Mouse (Mus musculus): ENCODE measurements around the gene Slc17a1. TPM values are rescaled to one million over a fixed set of nuclear protein-coding genes. Genes with fewer than 3 reads are reported as not detected.

Gene Slc17a1
- total and polyA plus RNA-seq, 2 experiments from 2014 or later: not detected

GRCm38 (mm10) chr13:23867000-23867399 lies 550 bp upstream of the Slc17a1 start:
- Histone ChIP-seq H3K9me3 (ENCODE audit: low read length) (no peaks in the 10 kb centered on the region), H3K27me3 (ENCODE audit: insufficient read depth, low read length) (no peaks in the 10 kb centered on the region), H3K4me3 (ENCODE audit: low read length) (no peak overlapping the region), H3K4me2 (ENCODE audit: low read depth, low read length) (no peak overlapping the region), H3K4me1 (ENCODE audit: insufficient read depth, low read length) (no peaks in the 10 kb centered on the region), H3K9ac (replicated peaks; ENCODE audit: low read length) (no peak overlapping the region), H3K36me3 (ENCODE audit: insufficient read depth, low read length) (no peaks in the 10 kb centered on the region), H3K27ac (no peak overlapping the region)
- DNase-seq (ENCODE audit: low spot score) (no peak), ATAC-seq (no peak)
- 78% methylated on average over 6 of the region's 6 CpGs for WGBS
- TF ChIP-seq CTCF (IDR thresholded peaks at IDR 0.05; ENCODE audit: low read depth): no peak

DNA sequence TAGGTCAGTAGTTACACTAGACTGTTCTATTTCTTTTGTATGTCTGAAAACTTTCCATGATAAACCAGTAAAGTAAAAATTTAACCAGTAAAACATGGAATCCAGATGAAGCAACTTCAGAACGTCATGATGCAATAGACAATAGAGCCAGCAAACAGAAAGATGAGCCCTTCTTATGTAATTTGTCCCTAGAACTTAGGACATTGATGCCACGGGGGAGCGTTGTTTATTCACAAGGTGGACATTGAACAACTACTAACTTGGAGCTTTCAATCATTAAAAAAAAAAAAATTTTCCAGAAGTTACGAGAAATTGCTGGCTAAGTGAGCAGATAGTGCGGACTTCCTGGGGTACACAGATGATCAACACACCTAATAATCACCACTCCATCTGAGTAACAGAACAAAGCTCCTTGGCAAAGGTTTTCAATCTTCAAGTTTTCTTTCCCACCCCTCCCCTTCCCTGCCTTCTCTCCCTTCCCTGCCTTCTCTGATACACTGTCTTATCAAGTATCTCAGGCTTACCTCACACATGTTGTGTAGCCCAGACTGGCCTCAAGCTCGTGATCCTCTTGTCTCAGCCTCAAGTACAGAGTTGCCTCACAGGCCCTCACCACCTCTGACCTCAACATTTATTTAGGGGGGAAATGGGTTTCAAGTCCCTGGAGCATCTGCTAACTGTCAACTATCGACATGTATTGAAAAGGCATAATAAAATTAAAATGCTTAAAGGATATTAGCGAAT lies 1.4 kb downstream of the Slc17a1 start:
- WGBS: 88% methylated on average over 8 of the region's 8 CpGs
- no peaks in the 10 kb centered on the region for H3K4me1 ChIP-seq (ENCODE audit: insufficient read depth, low read length)
- ATAC-seq: no peak
- no peak overlapping the region for H3K9ac ChIP-seq (replicated peaks; ENCODE audit: low read length)
- no peak overlapping the region for H3K27ac ChIP-seq
- TF ChIP-seq CTCF (IDR thresholded peaks at IDR 0.05; ENCODE audit: low read depth): no peak
- no peak for DNase-seq (ENCODE audit: low spot score)
- no peaks in the 10 kb centered on the region for H3K9me3 ChIP-seq (ENCODE audit: low read length)
- no peak overlapping the region for H3K4me3 ChIP-seq (ENCODE audit: low read length)
- no peak overlapping the region for H3K4me2 ChIP-seq (ENCODE audit: low read depth, low read length)
- H3K27me3 ChIP-seq (ENCODE audit: insufficient read depth, low read length): no peaks in the 10 kb centered on the region
- H3K36me3 ChIP-seq (ENCODE audit: insufficient read depth, low read length): no peaks in the 10 kb centered on the region

- WGBS: 78% methylated on average over 3 of the region's 3 CpGs
Measured at GRCm38 (mm10) chr13:23869996-23870395, 2.4 kb downstream of the Slc17a1 start.

GRCm38 (mm10) chr13:23873141-23873540 lies 5.6 kb downstream of the Slc17a1 start:
- Histone ChIP-seq H3K27ac (no peak overlapping the region), H3K4me3 (ENCODE audit: low read length) (no peak overlapping the region), H3K36me3 (ENCODE audit: insufficient read depth, low read length) (no peaks in the 10 kb centered on the region), H3K4me2 (ENCODE audit: low read depth, low read length) (no peak overlapping the region), H3K9ac (replicated peaks; ENCODE audit: low read length) (no peak overlapping the region), H3K9me3 (ENCODE audit: low read length) (no peaks in the 10 kb centered on the region), H3K4me1 (ENCODE audit: insufficient read depth, low read length) (no peaks in the 10 kb centered on the region), H3K27me3 (ENCODE audit: insufficient read depth, low read length) (no peaks in the 10 kb centered on the region)
- 88% methylated on average over 5 of the region's 5 CpGs for WGBS
- TF ChIP-seq CTCF (IDR thresholded peaks at IDR 0.05; ENCODE audit: low read depth): no peak
- ATAC-seq (no peak), DNase-seq (ENCODE audit: low spot score) (no peak)

More at GRCm38 (mm10) chr13:23869996-23870395, 2.4 kb downstream of the Slc17a1 start:
- no peaks in the 10 kb centered on the region for H3K27me3 ChIP-seq (ENCODE audit: insufficient read depth, low read length)
- H3K36me3 ChIP-seq (ENCODE audit: insufficient read depth, low read length): no peaks in the 10 kb centered on the region
- H3K4me2 ChIP-seq (ENCODE audit: low read depth, low read length): no peak overlapping the region
- ATAC-seq (no peak), DNase-seq (ENCODE audit: low spot score) (no peak)
- no peaks in the 10 kb centered on the region for H3K9me3 ChIP-seq (ENCODE audit: low read length)
- TF ChIP-seq CTCF (IDR thresholded peaks at IDR 0.05; ENCODE audit: low read depth): no peak
- no peak overlapping the region for H3K4me3 ChIP-seq (ENCODE audit: low read length)
- no peak overlapping the region for H3K9ac ChIP-seq (replicated peaks; ENCODE audit: low read length)
- no peak overlapping the region for H3K27ac ChIP-seq
- no peaks in the 10 kb centered on the region for H3K4me1 ChIP-seq (ENCODE audit: insufficient read depth, low read length)

DNA sequence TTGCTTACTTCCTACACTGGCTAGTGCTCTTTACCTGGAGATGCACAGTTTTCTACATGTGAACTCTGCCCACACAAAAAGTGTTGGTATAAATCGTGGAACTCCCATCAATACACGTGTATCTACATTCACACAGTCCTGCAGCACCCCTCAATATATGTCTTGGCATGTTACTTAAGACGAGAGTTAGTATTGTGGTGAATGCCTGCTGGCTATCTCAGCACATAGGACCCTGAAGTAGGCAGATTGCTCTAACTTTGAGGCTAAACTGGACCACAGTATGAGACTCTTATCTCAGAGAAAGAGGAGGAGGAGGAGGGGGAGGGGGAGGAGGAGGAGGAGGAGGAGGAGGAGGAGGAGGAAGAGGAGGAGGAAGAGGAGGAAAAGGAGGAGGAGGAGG lies 11.6 kb downstream of the Slc17a1 start:
- no peak for ATAC-seq
- 92% methylated on average over 3 of the region's 3 CpGs for WGBS
- H3K4me2 ChIP-seq (ENCODE audit: low read depth, low read length): no peak overlapping the region
- H3K9ac ChIP-seq (replicated peaks; ENCODE audit: low read length): no peak overlapping the region
- H3K4me1 ChIP-seq (ENCODE audit: insufficient read depth, low read length): no peaks in the 10 kb centered on the region
- H3K36me3 ChIP-seq (ENCODE audit: insufficient read depth, low read length): no peaks in the 10 kb centered on the region
- TF ChIP-seq CTCF (IDR thresholded peaks at IDR 0.05; ENCODE audit: low read depth): no peak
- H3K27ac ChIP-seq: no peak overlapping the region
- DNase-seq (ENCODE audit: low spot score): no peak
- H3K9me3 ChIP-seq (ENCODE audit: low read length): no peaks in the 10 kb centered on the region
- H3K4me3 ChIP-seq (ENCODE audit: low read length): no peak overlapping the region
- H3K27me3 ChIP-seq (ENCODE audit: insufficient read depth, low read length): no peaks in the 10 kb centered on the region

- Histone ChIP-seq H3K9me3 (ENCODE audit: low read length) (no peaks in the 10 kb centered on the region), H3K4me3 (ENCODE audit: low read length) (no peak overlapping the region), H3K4me2 (ENCODE audit: low read depth, low read length) (no peak overlapping the region), H3K27me3 (ENCODE audit: insufficient read depth, low read length) (no peaks in the 10 kb centered on the region), H3K4me1 (ENCODE audit: insufficient read depth, low read length) (no peaks in the 10 kb centered on the region), H3K36me3 (ENCODE audit: insufficient read depth, low read length) (no peaks in the 10 kb centered on the region), H3K9ac (replicated peaks; ENCODE audit: low read length) (no peak overlapping the region), H3K27ac (no peak overlapping the region)
- no peak for ATAC-seq
- TF ChIP-seq CTCF (IDR thresholded peaks at IDR 0.05; ENCODE audit: low read depth): no peak
- no peak for DNase-seq (ENCODE audit: low spot score)
- 90% methylated on average over 5 of the region's 5 CpGs for WGBS
Measured at GRCm38 (mm10) chr13:23879636-23880035, 12.1 kb downstream of the Slc17a1 start.

DNA sequence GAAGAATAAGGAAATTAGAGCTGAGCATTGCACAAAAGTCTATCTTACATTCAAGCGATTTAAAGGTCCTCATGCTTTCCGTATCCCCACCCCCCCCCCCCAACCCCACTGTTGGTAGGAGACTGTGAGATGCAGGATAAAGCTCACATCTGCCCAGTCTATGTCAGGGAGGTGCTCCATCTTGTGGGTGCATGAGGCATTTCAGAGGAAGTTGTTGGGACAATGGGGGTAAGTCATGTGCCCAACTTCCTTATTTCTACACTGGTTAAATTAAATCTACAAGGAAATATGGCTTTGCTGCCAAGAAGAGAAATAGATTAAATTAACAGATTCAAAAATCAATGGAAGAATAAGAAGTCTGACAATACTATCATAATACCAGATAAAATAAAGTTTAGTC lies 18.0 kb downstream of the Slc17a1 start:
- DNase-seq (ENCODE audit: low spot score) (peak; percentile 30), ATAC-seq (no peak)
- 30% methylated on average over 2 of the region's 2 CpGs for WGBS

More for the DNA sequence above, 18.0 kb downstream of the Slc17a1 start:
- Histone ChIP-seq H3K36me3 (ENCODE audit: insufficient read depth, low read length) (no peaks in the 10 kb centered on the region), H3K9me3 (ENCODE audit: low read length) (no peaks in the 10 kb centered on the region), H3K4me1 (ENCODE audit: insufficient read depth, low read length) (no peaks in the 10 kb centered on the region), H3K27me3 (ENCODE audit: insufficient read depth, low read length) (no peaks in the 10 kb centered on the region), H3K9ac (replicated peaks; ENCODE audit: low read length) (no peak overlapping the region), H3K4me3 (ENCODE audit: low read length) (no peak overlapping the region), H3K27ac (no peak overlapping the region), H3K4me2 (ENCODE audit: low read depth, low read length) (no peak overlapping the region)
- TF ChIP-seq CTCF (IDR thresholded peaks at IDR 0.05; ENCODE audit: low read depth): peak; percentile 61
